Mouse (Mus musculus) right cerebral cortex, adult 2 months (tissue): ENCODE results near the gene Klk1b26.
A peak's percentile ranks its signal among the peaks of the same experiment; 100 is the strongest.
"Not testable (repeated sequence)": the region's sequence is repeated elsewhere in the genome, so short reads cannot be mapped to it uniquely, and the experiment has no call there.

ENCODE experiments used
- DNase-seq, 2 experiments: peaks; one replicate each; pipeline ENCODE4 v3.0.0; 2021 to 2022; ENCODE audit warnings: low spot score in 2 of 2

Gene Klk1b26

GRCm38 (mm10) chr7:44011868-44012267 is at the start of gene Klk1b26:
Gene Klk1b26 (plus strand): TSS chr7:44012168.
- DNase-seq = not testable (repeated sequence)

- DNase-seq = no peak
Measured at GRCm38 (mm10) chr7:43966451-43966850, 45.5 kb upstream of the Klk1b26 start, which contains the start of gene Klk1b1. Gene Klk1b1 (plus strand): TSS chr7:43966751.

GRCm38 (mm10) chr7:43967058-43967457 is 44.9 kb upstream of the Klk1b26 start:
- DNase-seq = no peak

- DNase-seq = no peak
Measured at GRCm38 (mm10) chr7:43967612-43968011, 44.4 kb upstream of the Klk1b26 start.

- not testable (repeated sequence) for DNase-seq
Measured at GRCm38 (mm10) chr7:43975761-43976160, 36.2 kb upstream of the Klk1b26 start, which contains the start of gene Klk1b9. Gene Klk1b9 (plus strand): TSS chr7:43976061.

- DNase-seq = no peak
Measured at GRCm38 (mm10) chr7:43985657-43986056, 26.3 kb upstream of the Klk1b26 start.

GRCm38 (mm10) chr7:43994821-43995220 is 17.1 kb upstream of the Klk1b26 start:
- DNase-seq = not testable (repeated sequence)

GRCm38 (mm10) chr7:43995577-43995976 is 16.4 kb upstream of the Klk1b26 start, which contains the start of gene Klk1b11:
Gene Klk1b11 (plus strand): TSS chr7:43995877.
- DNase-seq = not testable (repeated sequence)

- DNase-seq = no peak
Measured at GRCm38 (mm10) chr7:44004847-44005246, 7.1 kb upstream of the Klk1b26 start.

GRCm38 (mm10) chr7:44014666-44015065 is 2.7 kb downstream of the Klk1b26 start:
- peak; percentile 10 to 25 for DNase-seq

GRCm38 (mm10) chr7:44015071-44015470 is 3.1 kb downstream of the Klk1b26 start:
- peak in 1 of 2 experiments; percentile 4 for DNase-seq

GRCm38 (mm10) chr7:44051990-44052389 is 40.0 kb downstream of the Klk1b26 start, which contains the start of gene Klk1b27:
Gene Klk1b27 (plus strand): TSS chr7:44052290.
- DNase-seq = not testable (repeated sequence)
